Mouse (Mus musculus): ENCODE measurements at regions not wholly inside any gene's neighbourhood (a gene's known extent, or its start where the extent isn't known, plus 50 kb on each side); places are given as distances from the start of the nearest gene placed in this dataset.

DNA sequence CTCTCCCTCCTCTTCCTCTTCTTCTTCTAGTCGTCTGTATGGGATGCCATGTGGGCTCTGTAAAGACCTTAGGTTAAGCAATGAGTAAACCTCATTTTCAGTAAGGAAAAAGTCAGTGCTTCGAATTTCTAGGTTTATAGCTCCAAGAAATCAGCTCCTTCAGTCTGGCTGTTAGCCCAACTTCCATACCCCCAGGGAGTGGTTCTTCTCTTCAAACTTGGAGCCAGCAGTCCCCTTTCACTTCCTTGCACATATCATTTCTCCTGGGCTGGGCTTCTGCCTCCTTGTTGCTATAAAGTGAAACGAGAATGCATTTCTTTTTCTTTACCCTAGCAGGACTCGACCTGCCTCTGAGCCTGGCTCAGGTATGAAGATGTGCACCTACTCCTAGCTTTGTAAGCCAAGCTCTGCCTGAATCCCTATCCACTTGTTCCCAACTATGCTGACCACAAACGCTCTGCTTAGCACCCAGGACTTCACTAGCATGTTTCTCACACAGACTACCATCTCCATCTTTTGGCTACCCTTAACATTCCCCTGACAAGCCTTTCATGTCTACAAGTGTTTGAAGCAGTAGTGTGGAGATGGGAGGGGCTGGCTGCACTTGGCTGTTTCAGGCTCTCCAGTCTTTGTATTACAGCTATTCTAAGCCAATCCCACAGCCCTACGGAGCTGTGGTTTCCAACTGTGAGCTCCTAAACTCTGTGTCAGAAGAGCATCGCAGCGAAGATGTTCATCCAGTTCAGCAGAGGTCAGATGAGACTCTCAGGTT lies 243.8 kb upstream of the Tprg start:
- DNase-seq (ENCODE audit: low spot score in 2 of 2): peak in 1 of 2 experiments; percentile 32

DNA sequence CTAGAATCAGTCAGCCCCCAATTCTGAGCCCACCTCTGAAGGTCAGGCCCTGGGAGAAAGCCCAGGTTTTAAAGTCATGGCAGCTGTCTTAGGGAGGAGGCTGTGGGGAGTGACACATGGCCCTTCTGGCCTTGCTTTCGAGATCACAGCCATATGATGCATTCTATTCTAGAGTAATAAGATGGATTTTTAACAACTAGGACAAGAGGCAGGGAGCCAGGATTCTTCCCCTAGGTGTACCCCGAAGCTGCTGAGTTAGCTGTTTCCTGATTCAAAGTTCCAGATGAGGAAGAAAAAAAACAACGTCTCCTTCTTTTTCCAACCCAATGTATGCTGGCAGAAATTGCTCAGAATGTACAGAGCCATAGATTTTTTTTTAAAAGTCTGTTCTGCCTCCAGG lies 242.0 kb upstream of the Tprg start:
- no peak for DNase-seq (ENCODE audit: low spot score in 2 of 2)

DNA sequence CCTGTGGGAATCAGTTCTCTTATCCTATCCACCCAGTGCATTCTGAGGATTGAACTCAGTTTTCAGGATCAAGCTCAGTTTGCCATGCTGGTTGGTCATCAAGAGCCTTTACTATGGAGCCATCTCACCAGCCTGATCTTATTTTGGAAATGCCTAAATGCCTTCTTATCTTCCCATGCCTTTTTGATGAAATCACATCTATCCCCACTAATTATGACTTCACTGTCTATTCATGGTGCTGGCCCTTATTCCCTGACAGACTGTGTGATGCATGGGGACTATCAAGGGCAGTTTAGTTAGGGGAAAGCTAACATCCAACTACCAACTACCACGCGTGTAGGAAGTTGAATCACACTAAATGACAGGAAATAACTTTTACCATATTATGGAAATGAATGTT lies 238.9 kb upstream of the Tprg start:
- no peak for DNase-seq (ENCODE audit: low spot score in 2 of 2)

DNA sequence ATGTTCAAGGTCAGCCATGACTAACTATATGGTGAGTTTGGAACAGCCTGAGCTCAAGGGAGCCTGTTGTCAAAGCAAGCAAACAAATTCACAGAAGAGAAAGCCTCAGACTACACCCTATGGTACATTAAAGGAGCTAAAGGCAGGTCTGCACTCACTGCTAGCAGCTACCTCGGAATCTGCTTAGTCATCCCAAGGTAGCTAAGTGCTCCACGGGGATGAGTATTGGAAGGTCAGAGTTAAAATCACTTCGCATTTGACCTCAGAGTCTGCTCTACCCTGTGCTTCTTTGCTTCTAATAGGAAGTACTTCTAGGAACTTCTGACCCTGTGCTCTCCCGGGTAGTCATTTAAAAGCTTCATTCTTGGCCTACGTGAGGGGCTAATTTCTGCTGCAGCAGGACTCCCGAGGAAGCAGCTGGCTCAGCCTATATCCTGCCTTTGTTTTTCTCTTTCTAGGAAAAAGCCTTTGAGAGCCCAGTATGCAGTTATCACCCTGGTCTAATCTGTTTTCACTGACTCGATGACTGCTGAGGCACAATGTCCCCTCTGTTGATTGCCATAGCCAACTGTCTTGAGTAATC lies 236.6 kb upstream of the Tprg start:
- no peak for DNase-seq (ENCODE audit: low spot score in 2 of 2)

DNA sequence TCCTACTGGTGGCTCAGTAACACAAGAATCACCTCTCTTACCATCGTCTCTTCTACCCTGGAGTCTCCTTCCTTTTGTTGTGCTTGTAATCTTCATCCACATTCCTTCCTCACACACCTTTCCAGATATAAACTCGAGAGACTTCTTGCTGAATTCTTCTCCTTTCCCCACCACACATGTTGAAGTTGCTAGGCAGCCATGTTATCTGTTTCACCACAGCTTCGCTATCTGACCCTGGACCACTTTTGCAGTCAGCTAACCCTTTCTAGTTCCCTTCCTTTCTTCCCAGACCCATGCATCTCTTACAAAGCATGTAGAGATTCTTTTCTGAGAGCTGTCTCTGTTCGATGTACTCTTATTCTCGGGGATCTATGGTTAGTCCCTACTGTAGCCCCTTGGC lies 235.6 kb upstream of the Tprg start:
- no peak for DNase-seq (ENCODE audit: low spot score in 2 of 2)

DNA sequence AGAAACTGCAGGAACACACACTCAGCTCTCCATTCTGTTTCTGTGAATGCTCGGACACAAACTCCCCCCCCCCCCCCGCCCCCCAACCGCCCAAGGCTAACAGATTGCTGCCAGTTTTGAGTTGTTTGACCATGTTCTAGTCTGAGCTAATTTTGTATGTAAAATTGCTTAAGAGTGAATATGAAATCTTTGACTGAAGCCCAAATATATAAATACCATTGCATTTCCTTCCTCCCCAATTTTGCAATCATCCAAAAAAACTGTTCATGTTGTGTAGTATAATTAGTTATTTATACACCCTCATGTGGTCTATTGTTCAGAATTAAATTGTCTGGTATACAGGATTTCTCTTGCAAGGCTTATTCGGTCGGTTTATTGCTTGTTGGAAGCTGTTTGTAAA lies 234.2 kb upstream of the Tprg start:
- DNase-seq (ENCODE audit: low spot score in 2 of 2): no peak

DNA sequence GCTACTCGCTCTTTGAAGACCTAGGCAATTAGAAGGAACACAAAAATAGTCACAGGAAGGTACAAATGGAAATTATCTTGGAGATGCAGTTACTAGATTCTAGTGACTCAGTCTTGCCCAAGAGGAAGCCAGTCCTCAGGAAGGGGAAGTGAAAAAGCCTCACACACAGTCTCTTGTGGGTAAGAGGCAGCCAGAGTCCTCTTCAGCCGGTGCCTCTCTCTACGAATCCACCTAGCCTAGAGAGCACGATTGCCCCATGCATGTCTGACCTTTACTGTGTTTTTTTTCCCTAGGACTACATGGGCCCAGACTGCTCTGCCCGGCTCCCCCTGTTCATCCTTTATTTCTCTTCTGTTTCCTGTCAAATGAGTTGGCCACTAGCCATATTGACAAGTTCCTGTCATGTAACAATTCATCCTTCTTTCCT lies 233.7 kb upstream of the Tprg start:
- peak in 1 of 2 experiments; percentile 14 for DNase-seq (ENCODE audit: low spot score in 2 of 2)

DNA sequence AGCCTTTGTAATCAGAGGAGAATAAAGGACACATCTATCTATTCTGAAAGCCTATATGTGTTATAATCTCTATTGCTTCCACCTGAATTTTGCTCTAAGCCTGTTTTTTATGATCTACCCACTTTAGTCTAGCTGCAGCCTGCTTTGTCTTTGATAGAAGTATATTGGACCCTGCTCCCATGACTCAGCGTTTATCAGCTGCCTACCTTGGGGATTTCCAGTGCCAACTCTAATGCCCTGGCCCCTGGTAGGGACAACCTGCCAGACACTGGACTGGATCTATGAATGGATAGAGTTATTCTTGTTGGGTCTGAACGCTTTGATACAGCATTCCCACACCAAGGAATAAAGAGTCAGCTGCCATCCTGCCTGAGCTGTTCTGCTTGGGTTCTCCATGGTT lies 232.3 kb upstream of the Tprg start:
- no peak for DNase-seq (ENCODE audit: low spot score in 2 of 2)

DNA sequence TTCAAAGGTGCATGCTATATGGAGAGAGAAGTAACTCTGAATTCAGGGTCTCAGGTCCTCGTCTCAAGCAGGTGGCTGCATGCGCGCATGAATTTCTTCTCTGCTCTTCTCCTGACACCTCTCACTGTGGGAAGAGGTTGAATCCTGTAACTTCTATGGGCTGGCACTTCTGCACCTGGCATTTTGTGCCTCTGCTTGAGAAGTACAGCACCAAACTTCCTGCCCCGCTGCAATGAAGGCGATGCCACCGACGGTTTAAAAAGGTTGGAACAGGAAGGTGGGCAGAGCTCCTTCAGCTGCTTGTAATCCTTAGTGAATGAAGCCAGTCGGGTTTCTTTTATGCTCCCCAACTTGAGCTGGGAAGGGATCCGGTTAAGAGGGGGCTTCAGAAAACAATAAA lies 231.2 kb upstream of the Tprg start:
- DNase-seq (ENCODE audit: low spot score in 2 of 2): no peak

DNA sequence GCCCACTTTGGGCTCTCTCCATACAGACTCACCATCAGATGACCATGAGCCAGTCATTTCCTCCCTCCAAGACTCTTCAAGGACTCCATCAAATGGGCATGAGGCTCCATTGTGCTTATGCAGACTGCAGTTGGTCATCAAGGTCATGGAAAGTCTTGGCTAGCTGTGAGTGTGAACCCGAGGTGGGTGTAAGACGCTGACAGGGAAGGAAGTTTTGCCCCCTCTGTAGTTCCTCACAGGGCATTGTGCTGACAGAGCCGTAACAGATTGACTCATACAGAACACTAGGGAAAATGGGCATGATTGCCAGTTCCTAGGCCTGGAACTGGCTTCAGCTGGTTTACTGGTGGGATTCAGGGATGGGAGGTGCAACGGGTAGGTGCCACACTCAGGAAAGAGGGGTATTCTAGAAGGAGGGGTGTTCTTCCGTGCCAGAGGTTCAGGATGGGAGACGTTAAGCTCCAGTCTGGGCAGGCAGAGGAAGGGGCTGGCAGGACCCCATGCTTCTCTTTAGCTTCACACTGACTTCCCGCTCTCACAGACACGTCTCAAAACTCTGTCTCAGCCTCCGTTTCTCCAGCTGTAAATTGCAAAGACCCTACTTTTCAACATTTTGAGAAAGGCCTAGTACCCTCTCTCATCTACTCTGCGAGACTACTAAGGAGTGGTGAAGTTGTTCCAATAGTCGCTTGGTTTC lies 228.4 kb upstream of the Tprg start:
- no peak for DNase-seq (ENCODE audit: low spot score in 2 of 2)

DNA sequence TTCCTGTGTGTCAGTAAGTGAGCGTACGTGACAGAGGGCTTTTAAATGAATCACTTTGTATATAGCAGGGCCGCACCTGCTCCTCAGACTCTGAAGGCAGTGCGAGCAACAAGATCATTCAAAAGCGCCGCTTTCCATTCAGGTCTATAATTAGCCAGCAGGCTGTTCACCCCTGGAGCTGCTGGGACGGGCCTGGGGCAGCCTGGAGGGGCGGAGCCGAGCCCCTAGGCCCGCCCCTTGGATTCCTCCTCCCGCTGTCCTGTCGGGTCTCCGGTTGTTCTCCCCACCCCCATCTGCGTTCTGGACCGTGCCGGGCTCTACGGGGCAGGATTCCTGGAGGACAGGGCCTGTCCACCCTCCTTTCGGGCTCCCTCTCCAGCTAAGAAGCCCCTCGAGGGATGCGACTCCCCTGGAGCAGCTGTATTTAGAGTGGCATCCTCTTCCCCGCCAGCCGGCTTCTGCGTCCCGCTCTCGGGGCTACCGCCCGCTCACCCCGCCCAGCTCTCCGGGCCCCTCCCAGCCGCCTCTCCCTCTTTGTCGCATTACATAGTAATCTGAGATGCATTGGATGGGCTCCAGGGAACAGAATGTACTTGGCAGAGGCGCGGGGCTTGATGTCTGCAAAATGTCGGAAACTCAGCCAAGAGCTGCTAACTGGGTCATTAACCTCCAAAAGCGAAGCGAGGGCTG lies 227.7 kb upstream of the Tprg start:
- DNase-seq (ENCODE audit: low spot score in 2 of 2): peak; percentile 95 to 97

DNA sequence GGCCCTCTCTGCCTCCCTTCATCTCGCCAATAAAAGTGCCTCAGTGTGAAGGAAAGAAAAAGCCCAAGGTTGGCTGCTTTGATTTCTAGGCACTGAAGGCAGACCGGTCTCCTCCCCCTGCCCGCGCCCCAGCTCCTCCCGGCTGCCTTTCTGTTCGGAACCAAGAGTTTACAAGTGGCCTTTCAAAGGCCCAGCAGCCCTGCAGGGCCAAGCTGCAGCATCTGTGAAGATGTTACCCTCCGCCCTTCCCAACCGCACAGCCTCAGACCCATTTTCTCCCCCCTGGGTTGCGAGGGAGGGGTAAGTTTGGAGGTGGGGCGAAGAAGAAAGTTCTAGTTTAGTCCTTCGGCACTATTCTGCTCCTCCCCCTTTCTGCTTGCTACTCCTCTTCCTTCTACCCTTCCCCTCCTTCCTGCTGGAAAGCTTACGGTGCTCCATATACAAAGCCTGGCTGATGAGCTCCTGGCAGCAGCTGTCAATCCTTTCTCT lies 227.1 kb upstream of the Tprg start:
- DNase-seq (ENCODE audit: low spot score in 2 of 2): peak; percentile 73 to 80

DNA sequence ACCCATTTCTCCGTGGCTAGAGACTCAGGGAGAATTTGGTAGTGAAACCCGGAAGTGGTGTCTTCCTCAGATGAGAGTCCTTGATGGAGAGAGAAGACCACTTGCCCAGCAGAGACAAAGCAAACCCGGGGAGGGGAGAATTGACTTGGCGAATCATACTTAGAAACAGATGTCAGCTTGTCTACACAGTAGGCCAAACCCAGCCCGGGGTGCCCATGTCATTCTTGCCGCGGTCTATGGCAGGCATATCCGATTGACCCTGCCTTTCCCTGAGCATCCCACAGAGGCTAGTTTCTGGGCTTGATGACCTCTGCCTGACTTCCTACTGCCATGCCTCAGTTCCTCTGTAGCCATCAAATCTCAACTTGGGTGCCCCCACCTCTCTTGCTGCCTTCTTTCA lies 226.4 kb upstream of the Tprg start:
- DNase-seq (ENCODE audit: low spot score in 2 of 2): no peak

DNA sequence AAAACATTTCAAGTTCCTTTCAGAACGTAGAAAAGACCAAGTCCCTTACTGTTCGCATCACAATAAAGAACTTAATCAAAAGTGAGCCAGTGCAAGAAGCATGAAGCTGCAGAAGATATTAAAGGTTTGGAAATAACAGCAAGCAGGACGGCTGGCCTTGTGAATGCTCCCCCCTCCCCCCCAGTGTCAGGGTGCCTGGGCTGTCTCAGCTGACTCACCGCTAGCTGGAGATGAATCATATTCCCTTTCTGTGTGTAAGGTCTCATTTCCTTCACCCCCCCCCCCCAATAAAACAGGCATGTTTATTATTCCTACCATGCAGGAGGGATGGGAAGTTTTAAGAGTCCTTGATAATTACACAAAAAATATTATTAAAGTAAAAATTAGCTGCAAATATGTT lies 225.0 kb upstream of the Tprg start:
- peak in 1 of 2 experiments; percentile 54 for DNase-seq (ENCODE audit: low spot score in 2 of 2)

DNA sequence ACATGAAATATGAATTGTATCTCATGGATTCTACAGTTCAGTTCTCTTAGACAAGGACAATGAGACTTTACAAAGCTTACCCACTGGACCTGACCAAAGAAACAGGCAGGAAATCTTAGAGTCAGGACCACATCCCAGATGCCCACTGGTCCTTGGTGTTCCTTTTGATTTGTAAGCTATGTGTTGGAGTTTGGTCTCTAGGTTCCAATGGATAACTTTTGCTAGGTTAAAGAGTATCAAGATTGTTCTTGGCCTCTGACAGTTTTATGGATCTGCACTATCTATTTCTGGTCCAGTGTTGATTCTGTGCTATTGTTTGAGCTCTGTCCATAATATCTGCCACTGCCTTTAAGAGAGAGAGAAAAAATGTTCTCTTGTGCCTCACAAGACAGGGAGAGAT lies 222.6 kb upstream of the Tprg start:
- no peak for DNase-seq (ENCODE audit: low spot score in 2 of 2)

DNA sequence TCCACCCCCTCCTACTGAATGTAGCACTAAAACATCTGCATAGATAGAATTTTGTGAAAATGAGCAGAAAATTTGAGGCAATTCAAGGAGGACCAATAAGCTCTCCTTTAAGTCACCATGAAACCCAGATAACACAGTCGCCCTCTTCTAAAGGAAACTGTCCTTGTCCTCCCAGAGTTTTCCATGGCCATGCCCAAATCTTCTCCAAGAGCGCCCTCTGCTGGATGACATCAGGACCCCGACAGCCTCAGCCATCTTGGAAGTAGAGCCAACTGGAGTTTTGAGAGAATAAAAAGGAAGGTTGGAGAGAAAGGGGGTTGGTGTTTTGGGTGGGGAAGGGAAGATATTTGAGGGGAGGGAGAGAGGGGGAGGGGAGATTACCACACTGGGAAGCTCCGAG lies 222.1 kb upstream of the Tprg start:
- DNase-seq (ENCODE audit: low spot score in 2 of 2): peak; percentile 83 to 88

DNA sequence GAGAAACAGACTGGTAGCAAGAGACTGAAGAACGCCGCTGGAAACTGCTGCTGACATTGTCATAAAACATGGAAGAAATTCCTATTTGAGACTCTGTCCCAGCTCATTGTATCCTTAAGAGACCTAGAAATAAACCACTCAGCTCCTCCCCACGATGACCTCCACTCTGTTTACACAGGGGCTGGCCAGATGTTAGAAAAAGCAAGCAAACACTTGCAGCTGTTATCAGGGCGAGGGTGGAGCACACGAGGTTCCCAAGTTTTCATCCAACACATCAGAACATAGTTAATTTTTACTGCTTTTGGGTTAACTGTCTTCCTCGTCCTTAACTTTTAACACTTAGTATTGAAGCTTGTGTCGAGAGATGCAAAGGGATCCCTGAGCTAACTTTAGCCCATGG lies 219.8 kb upstream of the Tprg start:
- no peak for DNase-seq (ENCODE audit: low spot score in 2 of 2)

DNA sequence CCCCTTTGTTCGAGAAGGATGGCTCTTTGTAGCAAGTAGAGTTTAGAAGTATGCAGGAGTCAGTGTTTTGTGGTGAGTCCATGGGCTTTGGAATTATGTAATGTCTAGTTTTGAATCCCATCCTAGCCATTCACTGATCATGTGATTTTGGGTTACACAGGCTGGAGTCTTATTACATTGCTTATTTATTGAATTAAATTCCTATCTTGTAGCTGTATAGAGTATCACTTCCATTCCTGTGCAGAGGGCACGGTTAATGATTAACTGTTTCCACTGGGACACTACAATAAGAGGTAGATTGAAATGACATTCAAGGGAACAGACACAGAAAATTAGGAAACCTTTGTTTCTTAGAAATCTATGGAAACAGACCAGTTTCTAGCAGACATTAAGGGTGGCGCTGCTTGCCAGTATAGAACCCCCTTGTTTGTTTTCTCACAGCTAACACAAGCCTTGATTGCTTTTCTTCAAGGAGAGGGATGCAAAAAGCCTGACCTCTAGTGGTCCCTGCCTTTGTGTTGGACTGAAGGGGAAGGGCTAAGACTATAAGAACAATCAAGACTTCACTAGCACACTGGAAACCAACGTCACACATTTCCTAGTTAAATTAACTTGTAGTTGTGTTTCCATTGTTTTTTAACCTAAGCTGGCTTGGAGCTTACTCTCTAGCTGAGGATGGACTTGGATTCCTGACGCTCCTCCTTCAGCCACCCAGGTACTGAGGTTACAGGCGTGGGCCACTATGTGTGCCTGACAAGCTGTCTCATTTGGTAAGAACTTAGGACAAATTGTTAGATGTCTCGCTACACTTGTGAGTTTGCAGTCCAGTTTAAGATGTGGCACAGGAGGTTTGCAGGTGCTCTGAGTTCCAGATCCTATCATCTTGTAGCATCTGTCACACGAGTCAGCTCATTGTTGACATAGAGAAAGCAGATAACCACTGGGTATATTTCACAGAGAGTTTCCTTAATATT lies 219.1 kb upstream of the Tprg start:
- DNase-seq (ENCODE audit: low spot score in 2 of 2): no peak

DNA sequence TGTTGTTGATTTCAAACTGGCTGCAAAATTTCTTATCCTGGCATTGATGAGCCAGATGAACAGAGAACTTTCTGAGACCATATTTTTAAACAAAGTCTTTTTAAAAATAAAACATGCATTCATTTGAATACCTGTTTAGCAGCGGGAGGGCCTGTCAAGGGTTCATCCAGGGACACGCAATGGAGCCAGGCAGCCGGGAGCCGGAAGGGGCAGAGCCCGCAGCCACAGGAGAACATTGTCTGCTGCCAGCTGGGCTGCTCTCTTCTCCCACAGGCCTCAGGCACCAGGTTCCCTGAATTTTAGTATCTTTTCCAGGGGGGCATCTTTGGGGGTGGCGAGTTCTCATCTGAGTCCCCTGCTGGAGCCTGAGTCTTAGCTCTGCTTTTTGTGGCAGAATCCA lies 205.8 kb upstream of the Tprg start:
- DNase-seq (ENCODE audit: low spot score in 2 of 2): no peak

DNA sequence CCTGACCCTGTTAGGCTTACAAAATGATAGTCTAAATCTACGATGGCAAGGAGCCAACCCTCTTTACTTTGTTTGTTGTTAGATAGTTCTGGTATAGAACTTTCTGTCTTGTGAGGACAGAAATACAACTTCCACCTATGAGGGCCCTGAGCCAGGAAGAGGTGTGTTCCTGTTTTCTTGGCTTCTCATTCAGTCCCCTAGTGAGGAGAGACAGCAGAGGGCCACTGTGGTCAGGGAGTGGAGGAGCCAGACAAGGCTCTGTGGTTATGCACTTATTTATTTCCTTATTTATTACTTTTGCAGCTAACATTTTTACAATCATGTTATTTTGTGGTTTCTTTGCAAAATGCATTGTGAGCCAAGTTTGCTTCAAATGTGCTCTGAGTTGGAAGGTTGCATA lies 202.9 kb upstream of the Tprg start:
- DNase-seq (ENCODE audit: low spot score in 2 of 2): no peak

All from urinary bladder, postnatal 36 days (tissue).